Mouse (Mus musculus) testis, adult 2 months (tissue): Measurements from ENCODE around the gene Kcnq4.

Source experiments
- CTCF ChIP-seq: fragments of 200-500 bp; IDR thresholded peaks from 2 replicates; pipeline ENCODE4 v1.5.1; 2012; ENCODE audit warnings: low read depth, mild to moderate bottlenecking, inconsistent platforms, low read length, moderate library complexity; ENCODE audit not compliant: control insufficient read depth, insufficient read depth, insufficient replicate concordance
- POLR2A ChIP-seq: fragments of 200-500 bp; IDR thresholded peaks from 2 replicates; pipeline ENCODE4 v1.6.1; 2012; ENCODE audit warnings: low read depth, mild to moderate bottlenecking, inconsistent platforms, low read length, moderate library complexity; ENCODE audit not compliant: control insufficient read depth

DNA sequence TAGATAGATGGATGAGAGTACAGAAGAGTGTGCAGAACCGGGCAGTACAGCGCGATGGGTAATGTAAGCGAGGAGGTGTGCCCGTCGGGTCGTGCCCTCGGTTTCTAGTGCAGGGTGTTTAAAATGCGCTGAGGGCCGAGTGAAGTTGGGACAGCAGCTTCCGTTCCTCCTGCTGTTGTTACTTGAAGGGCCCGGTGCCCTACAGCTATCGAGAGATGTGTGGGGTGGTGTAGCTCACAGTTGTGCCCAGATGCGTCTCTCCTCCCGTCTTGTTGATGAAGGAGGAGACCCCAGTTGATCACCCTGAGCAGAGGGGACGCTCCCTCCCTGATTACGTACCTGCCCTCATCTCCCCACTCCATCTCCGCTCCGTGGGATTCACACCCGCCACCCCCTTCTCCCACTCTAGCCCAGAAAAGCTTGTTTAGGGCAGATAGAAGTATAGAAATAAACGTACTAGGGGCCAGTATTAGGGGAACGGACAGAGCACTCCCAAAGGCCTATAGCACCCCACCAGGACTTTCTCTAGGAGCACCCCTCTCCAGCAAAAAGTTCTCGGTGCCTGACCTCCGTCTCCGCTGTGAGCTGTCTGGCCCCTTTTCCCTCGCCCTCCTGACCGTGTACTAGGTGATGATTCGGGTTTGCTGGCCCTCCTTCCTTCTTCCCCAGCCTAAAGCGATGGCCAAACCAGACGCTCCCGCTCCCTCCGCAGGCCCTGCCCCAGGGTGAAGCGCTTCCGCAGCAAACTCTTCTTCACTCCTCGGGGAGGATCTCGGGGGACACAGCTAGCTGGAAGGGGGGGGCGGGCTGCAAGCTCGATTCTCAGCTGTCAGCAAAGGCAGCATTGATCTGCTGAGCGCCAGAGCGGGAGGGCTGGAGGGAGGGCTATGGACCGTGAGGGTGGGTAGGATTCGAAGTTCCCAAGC is at the start of gene Kcnq4:
- no peak for TF ChIP-seq POLR2A
- no peak for TF ChIP-seq CTCF
